Mouse (Mus musculus) cortical plate, adult 2 months (tissue): ENCODE results near the gene Stim1.

Experiments
- CTCF ChIP-seq: fragments of 200-500 bp; IDR thresholded peaks from 2 replicates; pipeline ENCODE4 v1.5.1; 2011; ENCODE audit warnings: mild to moderate bottlenecking, control low read depth, low read length; ENCODE audit not compliant: insufficient read depth; ENCODE audit errors: extremely low read depth
- POLR2A ChIP-seq: fragments of 200-500 bp; IDR thresholded peaks from 2 replicates; pipeline ENCODE4 v1.6.1; 2011; ENCODE audit warnings: mild to moderate bottlenecking, low read length, control low read depth; ENCODE audit not compliant: insufficient read depth; ENCODE audit errors: extremely low read depth

- TF ChIP-seq CTCF (no peak), POLR2A (no peak)
These were observed 216.1 kb downstream of the Stim1 start for GRCm38 (mm10) chr7:102483665-102484064.
